Mouse (Mus musculus) megakaryocyte progenitor cell, adult 5-6 weeks (primary cell): ENCODE measurements at regions not wholly inside any gene's neighbourhood (a gene's known extent, or its start where the extent isn't known, plus 50 kb on each side); places are given as distances from the start of the nearest gene placed in this dataset.
A peak's percentile ranks its signal among the peaks of the same experiment; 100 is the strongest.

Source experiments
- ATAC-seq: replicated peaks from 2 replicates; pipeline ENCODE4 v1.8.0; 2016; ENCODE audit warnings: mild to moderate bottlenecking, moderate TSS enrichment, inconsistent platforms; ENCODE audit not compliant: poor library complexity

DNA sequence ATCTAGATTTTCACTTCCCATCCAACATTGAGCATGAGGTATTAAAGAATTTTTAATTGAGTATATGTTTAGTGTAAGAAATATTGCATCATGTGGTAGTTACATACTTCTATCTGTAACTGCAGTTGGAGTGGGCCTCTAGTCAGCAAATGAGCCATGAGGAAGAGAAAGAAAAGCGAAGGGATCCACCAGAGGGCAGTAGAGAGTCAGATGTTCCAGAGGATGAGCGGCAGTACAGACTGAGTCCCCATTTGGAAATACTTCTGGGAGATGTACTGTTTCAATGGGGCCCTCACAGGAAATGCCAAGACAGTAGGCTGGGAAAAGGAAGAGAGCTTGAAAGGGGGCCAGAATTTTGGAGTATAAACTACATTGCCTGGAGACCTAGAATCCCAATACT lies 221.2 kb downstream of the Myh15 start:
- ATAC-seq, result peak; percentile 97

DNA sequence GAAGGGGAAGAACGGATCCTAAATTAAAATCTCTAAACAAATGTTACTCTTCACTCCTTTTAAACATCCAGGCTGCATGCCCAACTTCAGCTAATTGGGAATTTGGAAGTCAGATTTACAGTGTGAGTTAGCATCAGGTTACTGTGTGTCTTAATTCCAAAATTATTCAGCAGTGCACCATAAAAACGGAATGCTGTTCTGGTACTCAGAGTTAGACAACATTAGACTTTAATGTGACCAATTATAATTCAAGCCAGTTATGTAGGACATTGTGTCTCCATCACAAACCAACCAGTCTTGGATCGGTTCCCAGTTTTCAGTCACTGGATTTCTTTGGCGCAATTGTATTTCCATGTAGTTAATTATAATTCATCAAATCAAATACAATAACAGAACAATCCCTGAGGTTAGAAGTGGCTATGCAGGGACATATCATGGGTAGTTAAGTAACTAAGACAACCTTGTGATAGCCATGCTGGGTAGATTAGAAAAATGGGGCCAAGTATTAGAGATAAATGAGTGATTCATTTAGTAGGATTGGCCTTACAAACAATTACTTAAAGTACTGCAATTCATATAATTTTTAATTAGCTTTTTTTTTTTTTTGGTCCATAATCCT lies 230.9 kb downstream of the Myh15 start:
- ATAC-seq, result no peak

DNA sequence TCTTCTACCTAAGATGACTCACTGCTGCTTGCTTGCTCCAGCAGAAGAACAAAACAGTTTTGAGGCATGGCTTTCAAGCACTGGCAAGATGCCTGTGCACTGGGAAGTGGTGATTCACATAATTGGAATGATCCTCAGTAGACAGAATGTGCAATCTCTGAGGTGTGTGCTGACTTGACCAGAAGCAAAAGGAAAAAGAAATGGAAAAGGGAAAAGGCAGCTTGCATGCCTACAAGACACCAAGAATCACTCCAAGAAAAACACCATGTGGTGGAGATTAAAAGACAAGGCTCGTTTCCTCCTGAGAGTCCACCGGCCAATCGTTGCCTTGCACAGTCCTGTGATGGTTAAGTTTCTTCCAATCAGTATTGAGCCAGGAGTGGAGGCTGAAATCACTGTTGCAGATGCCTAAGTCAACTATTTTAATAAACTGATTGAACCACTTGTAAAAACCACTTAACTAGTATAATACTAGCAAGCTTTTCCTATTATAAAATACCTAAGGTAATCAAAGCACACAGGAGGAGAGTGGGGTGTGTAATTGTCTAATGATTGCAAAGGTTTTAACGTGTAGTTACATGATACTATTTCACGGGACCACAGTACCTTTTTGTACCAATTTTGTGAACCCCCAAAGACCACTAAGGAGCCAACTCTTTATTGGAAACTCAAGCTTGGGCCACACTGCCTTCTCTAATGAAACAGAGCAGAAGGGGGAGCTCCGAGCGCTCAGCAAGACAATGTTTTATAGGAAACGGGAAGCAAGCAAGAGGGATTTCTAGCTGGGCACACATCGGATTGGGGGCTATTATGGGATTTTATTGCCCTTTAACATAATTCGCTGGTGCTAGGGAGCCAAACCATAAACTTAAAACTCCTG lies 232.2 kb downstream of the Myh15 start:
- ATAC-seq, result no peak

DNA sequence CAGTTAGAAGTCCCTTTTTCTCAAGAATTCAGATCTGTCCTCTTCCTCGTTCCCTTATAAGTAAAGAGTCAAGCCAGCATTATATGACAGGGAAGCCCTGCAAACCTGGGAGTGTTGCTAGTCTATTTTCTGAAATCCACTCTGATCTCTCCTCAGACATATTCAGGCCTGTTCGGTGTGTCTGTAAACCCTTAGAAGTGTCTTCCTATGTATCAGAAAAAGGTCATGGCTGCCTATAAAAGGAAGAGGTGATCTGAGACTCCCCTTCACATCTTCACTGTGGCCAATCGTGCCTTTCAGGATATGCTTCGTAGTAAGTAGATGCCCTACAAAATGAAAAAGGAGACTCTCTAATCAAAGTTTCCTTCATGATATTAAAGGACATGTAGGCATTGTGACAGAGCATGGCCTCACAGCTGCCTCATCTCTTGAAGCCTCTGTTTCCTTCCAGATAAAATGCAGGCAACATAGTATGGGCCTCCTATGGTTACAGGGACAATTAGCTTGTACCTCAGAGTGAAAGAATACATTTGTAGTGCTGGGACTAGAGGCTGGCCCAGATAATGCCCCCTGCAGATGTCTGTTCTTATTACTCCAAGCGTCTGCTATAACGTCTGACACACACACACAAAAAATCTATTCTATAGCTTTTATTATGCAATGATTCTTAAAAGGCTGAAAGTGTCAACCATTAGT lies 246.5 kb downstream of the Myh15 start:
- ATAC-seq, result no peak

DNA sequence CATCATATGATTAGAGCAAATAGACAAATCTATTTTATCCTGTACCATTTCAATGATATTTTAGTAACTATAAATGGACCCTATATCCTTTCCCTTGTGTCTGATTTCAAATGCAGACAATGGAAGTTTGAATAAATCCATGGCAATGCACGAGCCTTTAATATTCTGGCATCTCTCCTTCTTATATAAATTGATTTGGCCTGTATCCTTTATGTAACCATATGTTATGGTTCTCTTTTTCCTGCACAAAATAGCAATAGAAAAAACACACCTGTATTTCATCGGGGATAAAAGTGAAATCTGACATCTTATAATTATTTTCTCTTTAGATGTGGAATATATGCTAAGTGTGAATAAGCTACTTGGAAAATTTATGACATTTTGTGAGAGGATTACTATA lies 247.1 kb downstream of the Myh15 start:
- ATAC-seq, result no peak

DNA sequence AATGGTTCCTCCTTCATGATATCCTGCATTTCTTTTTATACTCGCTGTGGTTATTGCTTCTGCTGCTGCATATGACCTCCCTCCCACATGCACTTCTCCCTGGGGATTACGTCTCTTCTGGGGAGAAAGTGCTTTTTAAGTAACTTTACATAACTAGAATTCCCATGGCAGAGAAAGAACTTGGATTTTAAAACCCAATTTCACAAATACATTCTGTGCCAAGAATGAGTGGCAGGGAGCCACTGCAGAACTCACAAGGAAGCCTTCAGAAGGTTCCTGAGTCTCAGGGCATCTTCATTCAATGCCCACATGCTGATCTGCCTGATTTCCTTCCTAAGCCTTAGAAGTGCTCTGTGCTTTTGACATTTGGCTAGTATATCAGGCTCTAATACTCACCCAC lies 259.8 kb downstream of the Myh15 start:
- ATAC-seq, result no peak

DNA sequence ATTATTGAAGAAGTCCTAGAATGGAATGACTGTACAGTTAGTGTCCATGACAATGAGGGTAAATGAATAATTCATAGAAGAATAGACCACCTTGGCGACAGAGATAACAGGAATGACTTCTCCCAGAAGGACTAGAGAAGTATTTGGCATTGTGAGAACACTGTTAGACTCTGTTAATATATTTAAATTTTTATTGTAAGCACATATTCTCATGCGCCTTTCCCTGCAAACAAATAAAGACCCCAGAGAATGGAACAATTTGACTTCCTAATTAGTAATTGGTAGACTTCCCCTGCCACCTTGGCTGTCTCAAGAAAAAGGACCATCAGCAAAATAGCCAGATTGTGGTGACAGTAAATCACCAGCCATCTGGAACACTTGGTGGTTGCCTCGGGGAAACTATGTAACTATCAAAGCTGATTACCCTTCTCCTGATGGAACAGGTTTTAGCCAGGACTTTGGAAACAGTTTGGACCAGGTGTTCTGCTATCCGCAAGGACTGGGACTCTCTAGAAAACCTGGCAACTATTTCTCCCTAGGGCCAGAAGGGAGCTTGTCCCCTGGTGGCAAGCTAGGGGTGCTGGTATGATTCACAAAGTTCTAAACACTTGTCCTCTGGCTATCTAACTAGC lies 261.9 kb downstream of the Myh15 start:
- no peak for ATAC-seq

DNA sequence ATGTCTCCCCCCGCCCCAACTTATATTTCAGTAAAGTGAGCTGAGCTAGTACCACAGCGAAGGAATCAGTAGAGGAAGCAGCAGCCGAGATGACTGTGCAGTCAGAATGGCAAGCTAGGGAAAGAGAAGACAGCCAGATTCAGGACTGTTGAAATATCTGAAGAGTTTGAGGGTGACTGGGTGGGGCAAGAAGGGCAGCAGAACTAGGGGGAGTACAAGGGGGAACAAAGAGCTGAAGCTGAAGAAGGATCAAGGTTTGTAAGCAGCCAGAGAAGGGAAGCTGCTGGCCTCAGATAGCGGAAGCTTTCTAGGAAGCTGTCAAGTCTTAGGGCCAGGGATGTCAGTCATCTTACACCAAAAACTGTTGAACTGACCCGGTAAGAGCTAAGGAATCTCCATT lies 262.5 kb downstream of the Myh15 start:
- ATAC-seq, result peak; percentile 96

DNA sequence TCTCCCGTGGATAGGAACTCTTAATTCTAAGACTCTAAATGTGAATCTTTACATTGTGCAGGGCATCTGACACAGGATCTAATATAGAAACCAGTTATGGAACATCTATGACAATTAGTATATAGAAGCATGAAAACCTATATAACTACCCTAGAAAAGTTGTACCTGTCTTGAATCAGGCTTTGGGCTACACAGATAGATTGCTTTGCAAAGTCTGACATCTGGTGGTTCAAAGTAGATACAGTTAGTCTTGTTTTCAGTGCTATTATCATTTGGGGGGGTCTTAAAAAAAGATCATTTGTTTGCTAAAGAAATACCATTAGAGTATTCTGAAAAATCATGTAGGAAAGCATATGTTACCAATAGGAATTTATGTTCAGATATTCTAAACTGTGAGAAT lies 264.7 kb downstream of the Myh15 start:
- no peak for ATAC-seq

DNA sequence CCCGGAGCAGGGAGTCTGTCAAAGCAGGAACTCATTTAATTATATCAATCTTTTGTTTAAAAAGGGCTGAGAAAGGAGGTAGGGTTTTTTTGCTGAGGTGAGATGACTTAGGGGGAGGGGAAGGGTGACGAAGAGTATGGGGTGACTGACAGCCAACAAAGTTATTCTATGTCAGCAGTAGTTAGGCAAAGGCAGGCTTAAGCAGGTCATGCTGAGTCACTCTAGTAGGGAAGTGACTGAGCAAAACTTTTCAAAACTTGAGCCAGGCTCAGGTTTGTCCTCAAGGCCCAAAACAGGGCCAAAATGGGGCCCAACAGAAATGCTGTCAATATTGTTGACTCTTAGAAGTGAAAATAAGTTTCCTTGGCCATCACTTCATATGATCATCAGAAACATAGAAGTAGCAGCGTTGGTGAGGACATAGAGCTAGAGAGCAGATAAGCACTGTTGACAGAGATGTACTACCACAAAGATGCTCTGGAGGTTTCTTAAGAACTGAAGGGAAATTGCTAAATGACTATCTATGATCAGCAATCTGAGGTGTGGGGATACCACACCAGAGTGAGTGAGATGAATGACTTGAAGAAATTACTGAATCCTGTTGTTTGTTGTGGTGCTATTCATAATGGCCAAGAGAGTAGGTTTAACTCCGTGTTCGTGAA lies 273.6 kb downstream of the Myh15 start:
- peak; percentile 31; the same call in 1 of the 2 replicates for ATAC-seq

DNA sequence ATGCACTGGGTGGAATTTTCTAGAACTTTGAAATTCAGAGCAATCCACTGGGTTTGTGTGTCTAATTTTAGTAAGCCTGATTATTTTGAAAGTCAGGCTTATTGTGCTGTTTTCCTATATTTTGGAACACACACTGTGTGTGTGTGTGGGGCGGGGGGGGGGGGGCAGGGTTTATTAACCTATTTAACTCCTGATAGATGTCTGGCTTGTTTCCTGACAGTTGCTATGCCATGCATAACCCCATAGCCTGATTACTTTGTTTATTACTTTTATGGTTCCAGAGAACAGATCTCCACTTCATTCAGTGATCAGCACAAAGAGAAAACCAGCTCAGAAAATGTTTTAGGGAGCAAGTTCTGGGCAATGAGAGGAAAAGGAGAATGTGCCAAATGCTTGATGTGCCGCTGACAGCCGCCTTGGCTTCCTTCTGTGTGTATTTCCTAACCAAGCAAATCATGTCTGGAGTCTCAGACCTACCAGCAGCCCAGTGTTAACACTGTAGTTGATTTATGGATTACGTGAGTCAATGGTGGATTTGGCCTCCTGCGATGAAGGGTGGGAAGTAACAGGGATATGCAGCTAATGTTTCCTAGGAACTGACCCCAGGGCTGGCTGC lies 274.9 kb downstream of the Myh15 start:
- no peak for ATAC-seq

DNA sequence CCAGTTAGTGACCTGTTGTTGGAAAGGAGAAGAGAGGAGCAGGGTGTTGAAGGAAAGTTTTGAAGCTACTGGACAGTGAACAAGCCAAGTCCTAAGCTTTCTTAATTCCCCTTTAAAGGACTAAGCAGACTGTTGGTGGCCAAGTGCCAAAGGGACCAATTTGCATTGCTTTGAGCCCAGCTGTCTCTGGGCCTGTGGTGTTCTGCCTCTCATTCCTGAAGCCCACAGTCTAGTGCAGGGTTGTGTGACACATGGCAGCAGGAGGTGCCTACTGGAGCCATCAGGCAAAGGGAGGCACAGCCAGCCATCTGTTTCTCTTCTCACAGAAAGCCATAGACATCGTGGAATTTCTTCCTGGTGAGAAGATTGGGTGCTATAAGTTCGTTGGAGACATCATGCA lies 278.6 kb downstream of the Myh15 start:
- ATAC-seq, result no peak

DNA sequence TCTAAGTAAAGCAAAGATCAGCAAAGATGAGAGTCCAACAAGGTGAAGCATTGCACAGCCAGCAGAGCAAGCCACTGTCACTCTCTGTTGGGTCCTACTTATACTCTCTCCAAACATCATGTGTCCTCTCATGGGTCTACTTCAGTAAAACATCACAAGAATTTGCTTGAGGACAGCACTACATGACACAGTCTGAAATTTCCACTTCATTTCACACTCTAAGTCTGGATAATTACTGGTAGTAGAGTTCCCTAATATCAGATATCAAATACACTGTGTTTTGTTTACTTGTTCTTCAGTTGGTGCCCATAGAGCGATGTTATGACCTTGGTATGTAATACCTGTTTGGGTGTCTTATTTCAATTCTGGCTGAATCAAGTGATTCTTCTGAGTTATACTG lies 280.7 kb downstream of the Myh15 start:
- ATAC-seq, result no peak

DNA sequence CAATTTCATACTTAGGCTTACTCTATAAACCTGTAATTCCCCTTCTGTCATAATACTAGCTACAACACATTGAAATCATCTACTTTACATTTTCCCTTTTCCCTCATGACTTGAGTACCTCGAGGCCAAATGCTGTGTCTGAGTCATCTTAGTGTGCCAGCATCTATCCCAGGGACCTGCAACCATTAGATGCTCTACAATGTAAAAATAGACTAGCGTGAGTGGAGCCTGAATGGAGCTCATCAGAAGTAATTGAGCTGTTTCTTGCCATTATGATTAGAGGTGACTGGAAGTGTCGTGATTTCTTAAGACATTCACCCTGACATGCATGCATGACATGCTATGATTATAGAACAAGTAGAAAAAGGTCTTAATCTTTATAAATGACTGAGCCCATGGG lies 301.1 kb downstream of the Myh15 start:
- ATAC-seq, result no peak

DNA sequence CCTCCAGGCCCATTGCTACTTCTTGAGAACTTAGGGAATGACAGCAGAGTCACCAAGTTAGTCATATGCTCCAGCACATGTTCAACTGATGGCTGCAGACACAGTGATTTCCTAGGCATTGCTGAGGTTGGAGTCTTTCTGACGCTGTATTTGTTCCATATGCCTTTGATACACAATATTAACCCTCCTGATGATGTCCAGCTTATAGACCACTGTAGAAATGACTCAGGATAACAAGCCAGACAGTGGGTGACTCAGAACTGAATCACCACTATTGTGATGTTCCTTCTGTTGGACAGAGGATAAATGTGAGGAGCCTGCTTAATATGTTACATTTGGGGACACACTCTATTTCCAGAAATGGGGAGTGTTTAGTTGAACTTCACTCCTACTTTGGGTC lies 304.4 kb downstream of the Myh15 start:
- ATAC-seq, result no peak

DNA sequence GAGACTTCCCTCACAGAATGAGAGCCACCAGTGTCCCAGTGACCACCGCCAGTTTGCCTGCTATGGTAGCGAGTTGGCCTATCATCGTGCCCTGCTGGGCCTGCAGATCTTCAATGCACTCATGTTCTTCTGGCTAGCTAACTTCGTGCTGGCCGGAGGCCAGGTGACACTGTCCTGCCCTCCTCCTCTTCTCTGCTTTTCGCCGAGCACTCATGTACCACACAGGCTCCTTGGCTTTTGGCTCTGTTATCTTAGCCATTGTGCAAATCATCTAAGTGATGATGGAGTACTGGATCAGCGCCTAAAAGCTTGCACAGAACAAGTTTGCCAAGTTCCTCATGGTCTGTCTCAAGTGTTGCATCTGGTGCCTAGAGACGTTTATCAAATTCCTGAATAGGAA lies 312.2 kb downstream of the Myh15 start:
- no peak for ATAC-seq

DNA sequence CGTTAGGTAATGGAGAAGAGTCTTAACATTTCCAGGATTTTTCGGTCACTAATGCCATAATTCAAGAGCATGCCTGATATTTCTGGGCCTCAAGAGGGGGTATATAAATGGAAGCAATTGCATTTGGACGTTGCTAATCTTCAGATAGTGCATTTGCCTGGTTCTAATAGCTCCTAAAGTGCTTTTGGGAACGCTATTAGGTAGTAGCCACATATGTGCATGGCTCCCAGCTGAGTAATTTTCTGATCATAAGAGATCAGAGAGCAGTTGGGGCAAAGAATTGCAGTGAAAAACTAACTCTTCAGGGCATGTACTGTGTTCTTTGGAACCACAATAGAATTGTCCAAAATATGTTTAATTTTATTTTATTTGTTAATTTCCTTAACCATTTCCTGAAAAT lies 317.8 kb downstream of the Myh15 start:
- no peak for ATAC-seq

DNA sequence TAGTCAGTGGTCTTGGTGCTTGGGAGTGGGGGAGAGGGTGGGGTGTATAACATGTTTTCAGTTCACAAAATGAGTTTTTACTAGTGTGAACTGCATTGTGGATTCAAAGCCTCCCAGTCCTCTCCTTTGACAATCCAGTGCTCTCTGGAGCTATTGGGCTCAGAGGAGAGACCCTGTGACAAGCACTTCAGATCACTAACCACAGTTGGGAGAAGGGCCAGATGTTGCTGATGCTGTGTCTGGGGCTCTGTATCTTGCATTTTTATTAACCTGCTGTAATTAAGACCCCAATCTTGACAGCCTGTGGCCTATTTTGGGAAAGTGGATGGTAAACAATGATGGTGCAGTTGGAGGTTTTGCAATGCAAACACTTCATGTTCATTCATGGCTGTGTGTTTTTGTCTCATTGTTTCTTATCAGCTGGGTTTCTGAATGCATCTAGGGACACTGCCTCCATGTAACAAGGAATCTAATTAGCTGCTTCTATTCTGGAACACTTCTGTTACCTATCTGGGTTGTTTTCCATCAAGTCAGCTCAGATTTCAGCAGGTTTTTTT lies 320.0 kb upstream of the Ift57 start:
- ATAC-seq, result no peak

DNA sequence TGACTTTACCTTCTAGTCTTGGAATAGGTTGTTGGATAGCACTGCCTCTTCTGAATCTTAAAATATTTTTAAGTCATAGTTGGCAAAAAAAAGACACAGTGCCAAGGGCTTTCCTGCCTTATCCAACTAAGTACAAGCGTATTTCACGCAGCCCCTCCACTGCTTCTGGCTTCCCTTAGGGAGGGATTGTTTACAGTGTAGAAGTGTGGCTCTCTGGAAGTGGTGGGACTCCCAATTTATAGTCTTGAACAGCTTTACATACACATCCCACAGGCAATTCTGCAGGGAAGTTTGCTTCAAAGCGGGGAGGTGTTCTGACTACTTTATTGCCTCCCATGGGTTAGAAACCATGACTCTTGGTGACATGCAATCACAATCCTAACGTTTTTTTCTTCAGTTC lies 310.9 kb upstream of the Ift57 start:
- no peak for ATAC-seq
